Mouse (Mus musculus): ENCODE results near the gene Dusp22.

GRCm38 (mm10) chr13:30732709-30733445 lies 73.1 kb downstream of the Dusp22 start:
- TF ChIP-seq CTCF (IDR thresholded peaks at IDR 0.05; ENCODE audit: low read depth, low read length), result no peak
- TF ChIP-seq POLR2A (IDR thresholded peaks at IDR 0.05; ENCODE audit: extremely low read depth, insufficient read depth, low read length), result no peak
